Mouse (Mus musculus): ENCODE measurements around the gene Ggt1.

GRCm38 (mm10) chr10:75620818-75621217 is 59.4 kb downstream of the Ggt1 start:
- TF ChIP-seq CTCF (IDR thresholded peaks at IDR 0.05; ENCODE audit: borderline replicate concordance, extremely low read depth, insufficient read depth, insufficient read length): peak; percentile 11; the same call in 1 of the 2 replicates
- no peak for TF ChIP-seq POLR2A (IDR thresholded peaks at IDR 0.05; ENCODE audit: borderline replicate concordance, extremely low read depth, insufficient read depth, insufficient read length, poor library complexity, severe bottlenecking)

Data from brain, embryonic 14.5 days (tissue).